Mouse (Mus musculus): ENCODE measurements at regions not wholly inside any gene's neighbourhood (a gene's known extent, or its start where the extent isn't known, plus 50 kb on each side); places are given as distances from the start of the nearest gene placed in this dataset.

DNA sequence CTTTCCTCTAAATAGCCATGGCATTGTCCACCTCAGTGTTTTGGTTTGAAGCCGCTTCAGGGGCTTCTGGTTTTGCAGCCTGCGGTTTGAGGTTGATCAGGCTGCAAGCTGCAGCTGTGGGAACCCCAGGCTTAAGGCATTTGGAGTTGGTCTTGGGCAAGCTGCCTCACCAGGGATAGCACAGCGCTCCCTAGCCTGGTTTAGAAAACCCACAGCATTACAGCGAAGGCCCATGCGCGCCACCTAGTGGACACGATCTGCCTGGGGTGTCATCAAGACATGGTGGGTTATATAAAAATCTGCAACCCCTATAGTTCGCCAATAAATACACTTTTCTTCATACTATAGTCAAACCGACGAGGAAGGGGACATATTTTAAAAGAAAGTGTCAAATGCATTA lies 68.9 kb upstream of the Hnrnpa3 start:
- Histone ChIP-seq H3K4me3 (replicated peaks) (0 out of 2 replicates have a peak overlapping the region, but pooled peaks have one; percentile 14), H3K36me3 (replicated peaks) (no peaks in the 10 kb centered on the region), H3K4me1 (replicated peaks) (peaks cover 9% of the 10 kb centered on the region), H3K9me3 (replicated peaks) (no peaks in the 10 kb centered on the region), H3K27ac (replicated peaks) (no peak overlapping the region), H3K4me2 (peak overlapping the region; percentile 56), H3K9ac (no peak overlapping the region), H3K27me3 (peaks cover 39% of the 10 kb centered on the region)
- ATAC-seq (ENCODE audit: insufficient read depth) = 0 out of 2 replicates have a peak, but pooled peaks have one; percentile 49
- WGBS (ENCODE audit: insufficient replicate concordance) = 1% methylated on average over 10 of the region's 10 CpGs

GRCm38 (mm10) chr2:75600511-75600910 lies 58.5 kb upstream of the Hnrnpa3 start:
- peaks cover 2% of the 10 kb centered on the region; the same call in 1 of the 2 replicates for H3K27me3 ChIP-seq
- no peak for ATAC-seq (ENCODE audit: insufficient read depth)
- no peak overlapping the region for H3K4me2 ChIP-seq
- H3K27ac ChIP-seq (replicated peaks) = no peak overlapping the region
- no peak overlapping the region for H3K4me3 ChIP-seq (replicated peaks)
- H3K9me3 ChIP-seq (replicated peaks) = no peaks in the 10 kb centered on the region
- peaks cover 7% of the 10 kb centered on the region; the same call in 1 of the 2 replicates for H3K4me1 ChIP-seq (replicated peaks)
- H3K36me3 ChIP-seq (replicated peaks) = no peaks in the 10 kb centered on the region
- WGBS (ENCODE audit: insufficient replicate concordance) = 42% methylated on average over 5 of the region's 5 CpGs
- no peak overlapping the region for H3K9ac ChIP-seq

- Histone ChIP-seq H3K27ac (replicated peaks) (no peak overlapping the region), H3K27me3 (peaks cover 26% of the 10 kb centered on the region), H3K4me1 (replicated peaks) (peaks cover 12% of the 10 kb centered on the region), H3K9ac (no peak overlapping the region; the same call in 1 of the 2 replicates), H3K9me3 (replicated peaks) (no peaks in the 10 kb centered on the region), H3K4me3 (replicated peaks) (peak overlapping the region; percentile 40), H3K36me3 (replicated peaks) (no peaks in the 10 kb centered on the region), H3K4me2 (peak overlapping the region; percentile 57)
- ATAC-seq (ENCODE audit: insufficient read depth) = no peak
- 16% methylated on average over 26 of the region's 26 CpGs for whole genome bisulfite sequencing (ENCODE audit: insufficient replicate concordance)
Observed at GRCm38 (mm10) chr2:75603175-75603871, 55.7 kb upstream of the Hnrnpa3 start.

DNA sequence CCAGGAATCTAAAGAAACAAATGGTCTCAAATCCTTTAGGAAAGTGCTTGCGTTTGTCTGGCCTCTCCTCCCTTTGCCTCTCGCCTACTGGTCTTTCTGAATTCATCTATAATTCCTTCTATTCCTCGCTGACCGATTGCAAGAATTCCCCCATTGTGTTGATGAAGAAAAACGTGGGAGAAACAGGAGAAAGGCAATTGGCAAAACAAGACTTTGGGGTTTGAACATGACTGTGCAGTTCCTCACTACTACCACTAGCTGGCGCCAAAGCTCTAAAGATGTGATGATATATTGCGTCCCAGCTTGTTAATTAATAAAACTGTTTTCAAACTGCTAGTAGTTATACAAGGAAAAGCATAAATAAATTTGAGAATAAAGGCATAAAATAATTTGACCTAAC lies 53.4 kb upstream of the Hnrnpa3 start:
- H3K4me1 ChIP-seq (replicated peaks) = peaks cover 24% of the 10 kb centered on the region
- no peaks in the 10 kb centered on the region for H3K9me3 ChIP-seq (replicated peaks)
- no peak overlapping the region for H3K27ac ChIP-seq (replicated peaks)
- no peaks in the 10 kb centered on the region for H3K36me3 ChIP-seq (replicated peaks)
- WGBS (ENCODE audit: insufficient replicate concordance) = 4% methylated on average over 7 of the region's 7 CpGs
- no peak overlapping the region for H3K9ac ChIP-seq
- H3K27me3 ChIP-seq = peaks cover 49% of the 10 kb centered on the region
- no peak overlapping the region for H3K4me2 ChIP-seq
- ATAC-seq (ENCODE audit: insufficient read depth) = no peak
- H3K4me3 ChIP-seq (replicated peaks) = no peak overlapping the region

GRCm38 (mm10) chr2:75607010-75607915 lies 51.8 kb upstream of the Hnrnpa3 start:
- Histone ChIP-seq H3K9ac (no peak overlapping the region), H3K9me3 (replicated peaks) (no peaks in the 10 kb centered on the region), H3K4me1 (replicated peaks) (peaks cover 32% of the 10 kb centered on the region), H3K27me3 (peaks cover 65% of the 10 kb centered on the region), H3K36me3 (replicated peaks) (no peaks in the 10 kb centered on the region), H3K4me2 (no peak overlapping the region), H3K27ac (replicated peaks) (no peak overlapping the region), H3K4me3 (replicated peaks) (no peak overlapping the region)
- WGBS (ENCODE audit: insufficient replicate concordance) = 38% methylated on average over 11 of the region's 11 CpGs
- ATAC-seq (ENCODE audit: insufficient read depth) = no peak

DNA sequence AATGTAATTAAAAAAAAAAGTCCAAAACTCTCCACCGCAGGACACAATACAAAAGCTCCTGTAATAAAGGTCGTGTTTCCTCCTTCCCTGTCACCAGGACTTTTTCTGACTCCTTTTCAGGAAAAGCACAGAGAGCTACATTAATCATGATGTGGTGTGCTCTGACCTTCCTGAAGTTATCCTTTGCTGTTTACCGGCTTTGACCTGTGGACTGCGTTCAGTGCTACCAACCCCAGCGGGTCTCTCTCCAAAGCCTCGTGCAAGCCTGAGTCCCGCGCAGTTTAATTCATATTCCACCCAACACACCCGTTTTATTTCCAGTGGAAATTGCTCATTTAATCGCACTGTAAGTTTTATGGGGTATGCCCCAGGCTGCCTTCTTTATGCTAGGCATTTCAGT lies 51.1 kb upstream of the Hnrnpa3 start:
- Histone ChIP-seq H3K9ac (no peak overlapping the region), H3K4me2 (no peak overlapping the region), H3K4me3 (replicated peaks) (no peak overlapping the region), H3K27ac (replicated peaks) (no peak overlapping the region), H3K4me1 (replicated peaks) (peaks cover 38% of the 10 kb centered on the region), H3K36me3 (replicated peaks) (no peaks in the 10 kb centered on the region), H3K9me3 (replicated peaks) (no peaks in the 10 kb centered on the region), H3K27me3 (peaks cover 65% of the 10 kb centered on the region)
- WGBS (ENCODE audit: insufficient replicate concordance) = 37% methylated on average over 10 of the region's 10 CpGs
- no peak for ATAC-seq (ENCODE audit: insufficient read depth)

DNA sequence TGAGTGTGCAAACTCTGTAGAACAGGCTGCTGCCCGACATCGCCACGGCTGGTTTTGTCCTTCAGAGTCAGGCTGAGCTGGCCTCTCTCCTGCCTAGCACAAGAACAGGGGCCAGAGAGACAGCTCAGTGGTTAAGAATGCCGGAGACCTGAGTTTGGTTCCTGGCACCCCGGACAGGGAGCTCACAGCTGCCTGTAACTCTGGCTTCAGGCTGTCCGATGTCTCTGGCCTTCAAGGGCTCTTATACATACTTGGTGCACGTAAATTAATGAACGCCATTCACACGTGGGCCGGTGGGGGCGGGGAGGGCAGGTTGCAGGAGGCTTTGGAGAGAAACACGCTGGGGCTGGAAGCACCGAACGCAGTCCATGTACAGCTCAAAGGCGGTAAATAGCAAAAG lies 50.6 kb upstream of the Hnrnpa3 start:
- Histone ChIP-seq H3K4me1 (replicated peaks) (peaks cover 36% of the 10 kb centered on the region), H3K36me3 (replicated peaks) (no peaks in the 10 kb centered on the region), H3K27me3 (peaks cover 65% of the 10 kb centered on the region), H3K9me3 (replicated peaks) (no peaks in the 10 kb centered on the region), H3K27ac (replicated peaks) (no peak overlapping the region), H3K9ac (no peak overlapping the region), H3K4me2 (no peak overlapping the region), H3K4me3 (replicated peaks) (no peak overlapping the region)
- WGBS (ENCODE audit: insufficient replicate concordance) = 47% methylated on average over 15 of the region's 15 CpGs
- no peak for ATAC-seq (ENCODE audit: insufficient read depth)

- no peaks in the 10 kb centered on the region for H3K9me3 ChIP-seq (replicated peaks)
- H3K4me3 ChIP-seq (replicated peaks) = no peak overlapping the region; the same call in 1 of the 2 replicates
- peak; percentile 17; the same call in 1 of the 2 replicates for ATAC-seq (ENCODE audit: insufficient read depth)
- WGBS (ENCODE audit: insufficient replicate concordance) = 19% methylated on average over 27 of the region's 27 CpGs
- peak overlapping the region; percentile 35 for H3K4me2 ChIP-seq
- H3K27me3 ChIP-seq = peaks cover 65% of the 10 kb centered on the region
- H3K36me3 ChIP-seq (replicated peaks) = no peaks in the 10 kb centered on the region
- H3K9ac ChIP-seq = no peak overlapping the region
- peaks cover 36% of the 10 kb centered on the region for H3K4me1 ChIP-seq (replicated peaks)
- H3K27ac ChIP-seq (replicated peaks) = no peak overlapping the region
Observed at GRCm38 (mm10) chr2:75609150-75609946, 49.7 kb upstream of the Hnrnpa3 start.

All from liver, embryonic 15.5 days (tissue).